Mouse (Mus musculus) liver, adult 2 months (tissue): ENCODE data around the gene Ccdc158. TPM values are rescaled to one million over a fixed set of nuclear protein-coding genes. Genes with fewer than 3 reads are reported as not detected.

Source experiments
- DNase-seq: peaks from one replicate; pipeline ENCODE4 v3.0.0-alpha.2; 2011; ENCODE audit warnings: low read depth, low spot score; ENCODE audit errors: extremely low read depth
- H3K27ac ChIP-seq: fragments of 200-500 bp; replicated peaks from 2 replicates; pipeline ENCODE4 v1.5.1; 2012; ENCODE audit warnings: low read depth, mild to moderate bottlenecking, control low read depth, inconsistent platforms, low read length; ENCODE audit not compliant: insufficient read depth
- H3K27me3 ChIP-seq: fragments of 200-500 bp; 2 replicates; pipeline ENCODE4 v1.6.1; 2012; ENCODE audit warnings: mild to moderate bottlenecking, moderate library complexity, low read length, inconsistent platforms; ENCODE audit not compliant: control insufficient read depth, insufficient read depth
- H3K36me3 ChIP-seq: fragments of 200-500 bp; 2 replicates; pipeline ENCODE4 v1.6.1; 2012; ENCODE audit warnings: low read length, inconsistent platforms; ENCODE audit not compliant: control insufficient read depth, insufficient read depth
- H3K4me1 ChIP-seq: fragments of 200-500 bp; 2 replicates; pipeline ENCODE4 v1.6.1; 2011; ENCODE audit warnings: low read length; ENCODE audit not compliant: control insufficient read depth, insufficient read depth
- H3K4me3 ChIP-seq: fragments of 200-500 bp; 2 replicates; pipeline ENCODE4 v1.5.1; 2011; ENCODE audit warnings: low read depth, mild to moderate bottlenecking, control low read depth, low read length, moderate library complexity; ENCODE audit not compliant: insufficient read depth
- H3K79me2 ChIP-seq: fragments of 200-500 bp; 2 replicates; pipeline ENCODE4 v1.6.1; 2012; ENCODE audit warnings: inconsistent platforms, mild to moderate bottlenecking, low read length, moderate library complexity; ENCODE audit not compliant: control insufficient read depth, insufficient read depth
- H3K9ac ChIP-seq: fragments of 200-500 bp; 2 replicates; pipeline ENCODE4 v1.6.1; 2012; ENCODE audit warnings: low read depth, mild to moderate bottlenecking, control low read depth, inconsistent platforms, low read length
- CTCF ChIP-seq: fragments of 200-500 bp; IDR thresholded peaks from 2 replicates; pipeline ENCODE4 v1.5.1; 2011; ENCODE audit warnings: low read depth, low read length, control low read depth
- POLR2A ChIP-seq: fragments of 200-500 bp; IDR thresholded peaks from 2 replicates; pipeline ENCODE4 v1.6.1; 2011; ENCODE audit warnings: low read length, control low read depth; ENCODE audit not compliant: insufficient read depth; ENCODE audit errors: extremely low read depth
- WGBS: fragments of 180-500 bp; shearing (Covaris S2); methylation state at CpG from one replicate; pipeline ENCODE4 v1.1.7; 2018; 5-methylcytosine and 5-hydroxymethylcytosine counted together
- polyA plus RNA-seq: library from polyadenylated mRNA; depleted of rRNA; stranded (reverse); fragments of >200 nt; gene quantifications from 2 replicates; pipeline ENCODE4 v1.2.3, GENCODE M21; 2012; rRNA removed
- total RNA-seq: library from RNA; depleted of rRNA; stranded (reverse); fragments of >200 nt; gene quantifications from 2 replicates; pipeline ENCODE4 v1.2.3, GENCODE M21; 2014; rRNA removed

The Ccdc158 gene
- total and polyA plus RNA-seq, 2 experiments: 0.10 to 0.37 TPM

DNA sequence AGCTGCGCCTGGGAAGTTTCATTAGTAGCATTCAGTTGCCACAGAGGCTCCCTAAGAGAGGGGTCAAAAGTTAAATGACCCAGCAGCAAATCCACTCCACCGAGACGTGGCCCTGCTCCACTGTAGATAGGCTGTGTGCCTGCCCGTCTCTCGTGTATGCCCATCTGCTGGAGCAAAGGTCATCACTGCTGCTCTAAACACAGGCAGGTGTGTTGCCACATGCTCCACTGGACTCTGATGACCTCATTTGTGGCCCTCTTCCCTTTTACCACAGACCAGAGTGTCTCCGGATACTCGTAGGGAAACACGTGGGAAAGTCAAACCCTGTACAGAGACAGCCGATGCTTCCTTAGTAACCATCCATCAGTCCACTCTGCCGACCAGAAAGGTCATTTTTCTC lies 89.1 kb downstream of the Ccdc158 start:
- Histone ChIP-seq H3K79me2 (no peaks in the 10 kb centered on the region), H3K9ac (no peak overlapping the region), H3K4me3 (no peak overlapping the region), H3K27me3 (no peaks in the 10 kb centered on the region), H3K27ac (peak overlapping the region; percentile 62), H3K36me3 (peaks cover 5% of the 10 kb centered on the region), H3K4me1 (peaks cover 11% of the 10 kb centered on the region)
- TF ChIP-seq POLR2A: no peak
- TF ChIP-seq CTCF: no peak
- DNase-seq: peak; percentile 99
- 16% methylated on average over 10 of the region's 10 CpGs for WGBS

GRCm38 (mm10) chr5:92579559-92579958 lies 95.5 kb downstream of the Ccdc158 start:
- H3K36me3 ChIP-seq: peaks cover 16% of the 10 kb centered on the region
- 80% methylated on average over 14 of the region's 14 CpGs for WGBS
- TF ChIP-seq CTCF (no peak), POLR2A (no peak)
- H3K27me3 ChIP-seq: no peaks in the 10 kb centered on the region
- DNase-seq: no peak
- peaks cover 2% of the 10 kb centered on the region; the same call in 1 of the 2 replicates for H3K4me1 ChIP-seq
- no peaks in the 10 kb centered on the region for H3K79me2 ChIP-seq
- no peak overlapping the region for H3K27ac ChIP-seq
- H3K9ac ChIP-seq: no peak overlapping the region
- no peak overlapping the region for H3K4me3 ChIP-seq

DNA sequence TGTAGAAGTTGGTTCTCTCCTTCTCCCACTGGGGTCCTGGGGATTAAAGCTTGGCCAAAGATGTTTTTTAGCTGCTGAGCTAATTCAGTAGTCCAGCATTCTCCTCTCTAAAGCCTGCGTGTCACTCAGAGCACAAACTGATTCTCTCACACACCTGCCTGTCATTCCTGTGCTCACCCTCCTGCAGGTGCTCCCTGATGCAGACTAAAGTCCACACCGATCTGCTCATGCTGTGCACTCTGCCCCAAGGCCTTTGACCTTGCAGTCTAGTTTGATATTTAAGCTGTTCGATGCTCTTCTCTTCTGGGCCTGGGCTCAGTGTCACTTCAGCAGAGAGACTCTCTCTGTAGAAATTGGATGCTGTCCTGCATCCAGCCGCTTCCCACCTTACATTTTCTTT lies 103.8 kb downstream of the Ccdc158 start:
- WGBS: 23% methylated on average over 4 of the region's 4 CpGs
- H3K4me1 ChIP-seq: peaks cover 7% of the 10 kb centered on the region; the same call in 1 of the 2 replicates
- peak overlapping the region; percentile 72 for H3K9ac ChIP-seq
- H3K27ac ChIP-seq: peak overlapping the region; percentile 73
- peak overlapping the region; percentile 49 for H3K4me3 ChIP-seq
- peak; percentile 97 for DNase-seq
- no peaks in the 10 kb centered on the region; the same call in 1 of the 2 replicates for H3K79me2 ChIP-seq
- no peaks in the 10 kb centered on the region for H3K27me3 ChIP-seq
- TF ChIP-seq CTCF (no peak), POLR2A (0 out of 2 replicates have a peak, but pooled peaks have one; percentile 28)
- H3K36me3 ChIP-seq: peaks cover 11% of the 10 kb centered on the region

DNA sequence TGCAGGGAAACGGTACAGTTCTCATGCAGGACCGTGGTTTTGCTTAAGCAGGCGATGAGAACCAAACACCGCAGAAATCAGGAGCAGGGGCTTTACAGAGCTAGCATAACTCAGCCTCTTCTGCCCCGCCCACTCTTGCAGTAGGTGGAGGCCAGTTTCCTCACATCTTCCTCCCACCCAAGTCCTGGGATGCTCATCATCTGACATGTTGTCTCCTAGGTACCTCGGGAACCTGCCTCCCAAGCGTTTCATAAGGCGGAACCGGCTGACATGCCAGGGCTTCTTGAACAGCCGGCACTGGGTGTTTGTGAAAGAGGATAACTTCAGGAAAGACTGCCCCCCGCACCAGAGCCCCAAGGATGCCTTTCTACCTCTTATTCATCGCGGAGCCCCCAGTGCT lies 113.1 kb downstream of the Ccdc158 start:
- Histone ChIP-seq H3K36me3 (no peaks in the 10 kb centered on the region), H3K9ac (no peak overlapping the region), H3K4me1 (no peaks in the 10 kb centered on the region), H3K79me2 (no peaks in the 10 kb centered on the region), H3K4me3 (no peak overlapping the region), H3K27me3 (no peaks in the 10 kb centered on the region), H3K27ac (no peak overlapping the region)
- TF ChIP-seq POLR2A (no peak), CTCF (no peak)
- WGBS: 86% methylated on average over 13 of the region's 13 CpGs
- DNase-seq: no peak

- Histone ChIP-seq H3K36me3 (no peaks in the 10 kb centered on the region), H3K79me2 (no peaks in the 10 kb centered on the region)
- TF ChIP-seq CTCF (no peak), POLR2A (no peak)
Observed at GRCm38 (mm10) chr5:92560201-92560600, 114.9 kb downstream of the Ccdc158 start.

More at GRCm38 (mm10) chr5:92560201-92560600, 114.9 kb downstream of the Ccdc158 start:
- whole genome bisulfite sequencing: 92% methylated on average over 2 of the region's 2 CpGs
- Histone ChIP-seq H3K27me3 (no peaks in the 10 kb centered on the region), H3K9ac (no peak overlapping the region), H3K27ac (no peak overlapping the region), H3K4me1 (no peaks in the 10 kb centered on the region), H3K4me3 (no peak overlapping the region)
- no peak for DNase-seq

Other genes starting within 250 kb of the Ccdc158 start
- 20.0 and 21.9 TPM in 2 replicates for gene Nup54, start 240.1 kb downstream of the Ccdc158 start, total RNA-seq
- 13.4 and 13.7 TPM in 2 replicates for gene Nup54, start 240.1 kb downstream of the Ccdc158 start, polyA plus RNA-seq
- 112 and 122 TPM in 2 replicates for gene Scarb2, start 168.4 kb downstream of the Ccdc158 start, total RNA-seq
- 28.5 and 32.4 TPM in 2 replicates for gene Scarb2, start 168.4 kb downstream of the Ccdc158 start, polyA plus RNA-seq
- gene Fam47e, start 120.2 kb downstream of the Ccdc158 start, total RNA-seq: 30.3 and 36.6 TPM in 2 replicates
- 9.5 and 9.8 TPM in 2 replicates for gene Fam47e, start 120.2 kb downstream of the Ccdc158 start, polyA plus RNA-seq
- 48.5 and 63.8 TPM in 2 replicates for gene Stbd1, start 72.2 kb downstream of the Ccdc158 start, total RNA-seq
- gene Stbd1, start 72.2 kb downstream of the Ccdc158 start, polyA plus RNA-seq: 17.8 and 18.2 TPM in 2 replicates
- gene Shroom3, start 8.2 kb upstream of the Ccdc158 start, total RNA-seq: 4.1 and 7.0 TPM in 2 replicates
- 3.7 and 4.0 TPM in 2 replicates for gene Shroom3, start 8.2 kb upstream of the Ccdc158 start, polyA plus RNA-seq